Mouse (Mus musculus): ENCODE data around the gene Serhl. TPM values are rescaled to one million over a fixed set of nuclear protein-coding genes. Genes with fewer than 3 reads are reported as not detected.
A peak's percentile ranks its signal among the peaks of the same experiment; 100 is the strongest.

The Serhl gene
- total and polyA plus RNA-seq, 3 experiments, result 36.8 to 82.7 (median 41.0) TPM

- H3K27me3 ChIP-seq (ENCODE audit: control insufficient read depth, insufficient read depth, low read length), result no peaks in the 10 kb centered on the region
- H3K9ac ChIP-seq (ENCODE audit: low read depth, low read length), result no peak overlapping the region
- H3K4me3 ChIP-seq, result no peak overlapping the region
- WGBS, result 73% methylated on average over 13 of the region's 13 CpGs
- no peak overlapping the region for H3K27ac ChIP-seq
- intact Hi-C loops (cut with DNase I), result no loop called here
- DNase-seq, result no peak
- no peaks in the 10 kb centered on the region for H3K36me3 ChIP-seq (ENCODE audit: control insufficient read depth, insufficient read depth, low read length)
- no peaks in the 10 kb centered on the region for H3K79me2 ChIP-seq (replicated peaks; ENCODE audit: control insufficient read depth, insufficient read depth, low read length)
- H3K4me1 ChIP-seq (ENCODE audit: control insufficient read depth, insufficient read depth, low read length), result peaks cover 3% of the 10 kb centered on the region
- TF ChIP-seq CTCF (IDR thresholded peaks at IDR 0.05) (no peak), POLR2A (IDR thresholded peaks at IDR 0.05; ENCODE audit: insufficient read depth, low read depth, low read length) (no peak), EP300 (IDR thresholded peaks at IDR 0.05; ENCODE audit: insufficient read depth, low read depth, low read length) (no peak)
Observed at GRCm38 (mm10) chr15:83086636-83087328, 2.5 kb upstream of the Serhl start.

GRCm38 (mm10) chr15:83088495-83089428 lies 544 bp upstream of the Serhl start:
- Histone ChIP-seq H3K4me1 (ENCODE audit: control insufficient read depth, insufficient read depth, low read length) (peaks cover 3% of the 10 kb centered on the region), H3K36me3 (ENCODE audit: control insufficient read depth, insufficient read depth, low read length) (no peaks in the 10 kb centered on the region), H3K27me3 (ENCODE audit: control insufficient read depth, insufficient read depth, low read length) (no peaks in the 10 kb centered on the region), H3K9ac (ENCODE audit: low read depth, low read length) (no peak overlapping the region), H3K27ac (no peak overlapping the region), H3K4me3 (no peak overlapping the region), H3K79me2 (replicated peaks; ENCODE audit: control insufficient read depth, insufficient read depth, low read length) (no peaks in the 10 kb centered on the region)
- no peak for DNase-seq
- WGBS, result 24% methylated on average over 27 of the region's 27 CpGs
- TF ChIP-seq CTCF (IDR thresholded peaks at IDR 0.05), result no peak
- intact Hi-C loops (cut with DNase I), result no loop called here

- Histone ChIP-seq H3K4me3 (no peak overlapping the region), H3K79me2 (replicated peaks; ENCODE audit: control insufficient read depth, insufficient read depth, low read length) (no peaks in the 10 kb centered on the region), H3K27me3 (ENCODE audit: control insufficient read depth, insufficient read depth, low read length) (no peaks in the 10 kb centered on the region), H3K4me1 (ENCODE audit: control insufficient read depth, insufficient read depth, low read length) (no peaks in the 10 kb centered on the region), H3K27ac (no peak overlapping the region), H3K36me3 (ENCODE audit: control insufficient read depth, insufficient read depth, low read length) (no peaks in the 10 kb centered on the region), H3K9ac (ENCODE audit: low read depth, low read length) (no peak overlapping the region)
- no peak for DNase-seq
- intact Hi-C loops (cut with DNase I), result no loop called here
- 44% methylated on average over 3 of the region's 3 CpGs for WGBS
- TF ChIP-seq POLR2A (IDR thresholded peaks at IDR 0.05; ENCODE audit: insufficient read depth, low read depth, low read length), result no peak
- no peak for TF ChIP-seq CTCF (IDR thresholded peaks at IDR 0.05)
- TF ChIP-seq EP300 (IDR thresholded peaks at IDR 0.05; ENCODE audit: insufficient read depth, low read depth, low read length), result no peak
Observed at GRCm38 (mm10) chr15:83090874-83091273, 1.6 kb downstream of the Serhl start.

- Histone ChIP-seq H3K36me3 (ENCODE audit: control insufficient read depth, insufficient read depth, low read length) (no peaks in the 10 kb centered on the region), H3K27ac (no peak overlapping the region), H3K27me3 (ENCODE audit: control insufficient read depth, insufficient read depth, low read length) (no peaks in the 10 kb centered on the region), H3K4me3 (no peak overlapping the region), H3K9ac (ENCODE audit: low read depth, low read length) (no peak overlapping the region), H3K79me2 (replicated peaks; ENCODE audit: control insufficient read depth, insufficient read depth, low read length) (no peaks in the 10 kb centered on the region), H3K4me1 (ENCODE audit: control insufficient read depth, insufficient read depth, low read length) (no peaks in the 10 kb centered on the region)
- 77% methylated on average over 2 of the region's 2 CpGs for WGBS
- no peak for TF ChIP-seq EP300 (IDR thresholded peaks at IDR 0.05; ENCODE audit: insufficient read depth, low read depth, low read length)
- TF ChIP-seq CTCF (IDR thresholded peaks at IDR 0.05), result no peak
- no peak for TF ChIP-seq POLR2A (IDR thresholded peaks at IDR 0.05; ENCODE audit: insufficient read depth, low read depth, low read length)
- intact Hi-C loops (cut with DNase I), result no loop called here
- peak; percentile 42 to 53 for DNase-seq
Observed at GRCm38 (mm10) chr15:83093687-83094086, 4.4 kb downstream of the Serhl start.

DNA sequence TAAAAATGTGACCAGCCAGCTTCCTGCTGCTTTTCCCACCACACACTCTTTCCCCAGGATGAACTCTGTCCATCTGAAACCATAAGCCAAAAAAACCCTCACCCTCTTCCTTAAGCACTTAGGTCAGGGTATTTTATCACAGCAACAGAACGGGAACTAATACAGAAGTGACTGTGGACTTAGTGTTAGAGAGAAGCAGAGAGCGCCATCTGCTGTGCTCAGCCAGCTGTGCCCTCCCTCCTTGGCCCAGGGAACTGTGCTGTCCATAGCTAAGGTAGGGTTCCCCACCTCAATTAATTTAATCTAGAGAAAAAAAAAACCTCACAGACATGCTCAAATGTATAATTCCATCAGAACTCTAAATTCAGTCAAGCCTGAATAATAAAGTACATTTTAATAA lies 6.6 kb downstream of the Serhl start:
- TF ChIP-seq CTCF (IDR thresholded peaks at IDR 0.05) (peak; percentile 51), EP300 (IDR thresholded peaks at IDR 0.05; ENCODE audit: insufficient read depth, low read depth, low read length) (no peak), POLR2A (IDR thresholded peaks at IDR 0.05; ENCODE audit: insufficient read depth, low read depth, low read length) (no peak)
- no peak overlapping the region for H3K27ac ChIP-seq
- H3K4me1 ChIP-seq (ENCODE audit: control insufficient read depth, insufficient read depth, low read length), result peaks cover 3% of the 10 kb centered on the region
- no peaks in the 10 kb centered on the region for H3K27me3 ChIP-seq (ENCODE audit: control insufficient read depth, insufficient read depth, low read length)
- H3K4me3 ChIP-seq, result no peak overlapping the region
- no peaks in the 10 kb centered on the region for H3K79me2 ChIP-seq (replicated peaks; ENCODE audit: control insufficient read depth, insufficient read depth, low read length)
- intact Hi-C loops (cut with DNase I), result loop anchor here (5.0 kb wide), 1 partner anchor 109 kb away; the partner anchor contains the start of gene Tcf20
- H3K9ac ChIP-seq (ENCODE audit: low read depth, low read length), result no peak overlapping the region
- WGBS, result 30% methylated on average over 2 of the region's 2 CpGs
- DNase-seq, result no peak
- H3K36me3 ChIP-seq (ENCODE audit: control insufficient read depth, insufficient read depth, low read length), result no peaks in the 10 kb centered on the region

Data from heart, adult 2 months (tissue).